Mouse (Mus musculus): ENCODE results near the gene Mepce. TPM values are rescaled to one million over a fixed set of nuclear protein-coding genes. Genes with fewer than 3 reads are reported as not detected.
"Not testable (repeated sequence)": the region's sequence is repeated elsewhere in the genome, so short reads cannot be mapped to it uniquely, and the experiment has no call there.

Gene Mepce
- 8.9 and 9.2 TPM in 2 replicates for polyA plus RNA-seq (2015; fragmentation: Nextera tagmentation; extraction: Ambion mirVana)

DNA sequence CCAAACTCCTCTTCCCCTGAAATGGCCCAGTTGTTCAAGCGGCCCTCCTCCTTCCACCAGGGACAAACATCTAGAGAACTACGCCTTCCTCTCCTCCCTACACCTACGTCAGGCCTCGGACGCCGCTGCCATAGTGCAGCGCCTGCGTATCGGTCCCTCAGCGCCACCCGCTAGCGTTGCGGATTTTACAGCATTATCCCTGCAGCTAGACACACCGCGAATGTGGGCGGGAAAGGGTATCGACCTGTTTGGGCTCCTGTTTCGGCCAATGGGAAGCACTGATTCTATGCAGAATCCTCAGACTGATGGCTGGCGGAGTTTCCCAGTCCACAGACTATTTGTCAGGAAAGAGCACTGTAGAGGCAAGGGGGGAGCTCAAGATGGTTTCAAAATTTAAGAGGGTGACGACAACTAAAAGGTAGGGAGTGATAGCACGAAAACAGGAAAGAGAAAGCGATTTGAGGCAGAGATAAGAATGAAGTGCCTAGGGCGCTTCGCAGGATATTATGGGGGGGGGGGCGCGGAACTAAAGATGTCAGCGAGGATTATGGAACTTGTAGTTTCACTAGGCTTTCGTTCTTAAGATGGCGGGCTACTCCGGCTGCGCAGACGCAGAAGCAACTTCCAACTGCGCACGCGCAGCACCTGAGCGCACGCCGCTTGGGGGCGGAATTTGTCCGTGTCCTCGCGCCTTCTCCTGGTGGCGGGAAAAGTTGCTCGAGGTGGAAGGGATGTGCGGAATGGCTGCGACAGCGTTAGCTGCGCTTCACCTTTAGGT, at the start of gene Mepce, which contains the start of gene Zcwpw1:
TSS of gene Mepce (minus strand) at position 505 of the 778 bp plus-strand sequence.
TSS of gene Zcwpw1 (plus strand) at position 648 of the 778 bp plus-strand sequence.
- no peaks in the 10 kb centered on the region for H3K9me3 ChIP-seq
- H3K4me2 ChIP-seq (replicated peaks) = peak within 1 kb of the TSS; percentile 83
- H3K4me3 ChIP-seq (replicated peaks) = peak within 1 kb of the TSS; percentile 88
- under 1% methylated on average over 48 of the region's 48 CpGs for WGBS
- no peaks in the 10 kb centered on the region for H3K27me3 ChIP-seq (replicated peaks)
- H3K9ac ChIP-seq = peak within 1 kb of the TSS; percentile 95
- H3K4me1 ChIP-seq (replicated peaks) = peaks cover 31% of the 10 kb centered on the region
- H3K36me3 ChIP-seq = peaks cover 6% of the 10 kb centered on the region
- H3K27ac ChIP-seq = peak within 1 kb of the TSS; percentile 99
- peak; percentile 70 for ATAC-seq

DNA sequence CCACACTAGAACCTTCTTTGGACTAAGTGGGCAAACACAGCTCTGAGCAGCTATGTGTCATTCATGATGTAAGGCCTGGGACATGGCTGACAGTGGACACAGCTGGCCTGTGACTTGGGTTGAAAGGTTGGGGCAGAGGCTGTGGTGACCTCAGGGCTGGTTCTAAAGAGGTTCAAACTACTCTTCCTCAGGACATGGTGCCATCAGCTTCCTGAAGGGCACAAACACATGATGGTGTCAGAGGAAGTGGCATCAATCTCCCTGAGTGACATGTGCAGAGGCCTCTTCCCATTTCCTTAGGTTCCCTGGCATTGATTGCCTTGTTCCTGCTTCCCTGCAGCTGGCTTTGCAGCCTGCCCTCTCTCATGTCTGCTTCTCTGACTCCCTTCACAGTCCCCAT, 49.7 kb upstream of the Mepce start:
- H3K36me3 ChIP-seq; H3K4me1 ChIP-seq (replicated peaks); H3K27ac ChIP-seq; H3K4me2 ChIP-seq (replicated peaks); ATAC-seq; H3K9ac ChIP-seq; H3K4me3 ChIP-seq (replicated peaks); H3K27me3 ChIP-seq (replicated peaks); H3K9me3 ChIP-seq: not testable (repeated sequence)

DNA sequence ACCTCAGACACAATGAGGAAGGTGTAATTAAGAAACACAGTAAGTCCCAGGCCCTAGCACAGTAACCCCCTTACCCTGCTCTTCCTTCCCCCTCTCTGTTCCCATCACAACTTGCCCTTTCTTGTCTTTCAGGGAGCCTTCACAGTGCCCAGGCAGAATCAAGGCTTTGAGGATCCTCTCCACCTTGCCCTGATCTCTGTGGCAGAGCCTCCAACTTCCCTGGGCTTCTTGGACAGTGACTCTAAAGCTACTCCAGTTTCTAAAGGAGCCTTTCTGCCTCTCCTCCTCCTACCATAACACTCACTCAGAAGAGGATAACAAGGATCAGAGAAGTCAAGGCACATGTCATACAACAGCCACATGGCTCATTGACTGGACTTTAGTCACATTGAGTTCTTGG, 49.2 kb upstream of the Mepce start:
- Histone ChIP-seq H3K4me1 (replicated peaks) (no peaks in the 10 kb centered on the region), H3K9ac (no peak overlapping the region), H3K4me3 (replicated peaks) (no peak overlapping the region), H3K9me3 (no peaks in the 10 kb centered on the region), H3K27me3 (replicated peaks) (no peaks in the 10 kb centered on the region), H3K4me2 (replicated peaks) (no peak overlapping the region), H3K36me3 (no peaks in the 10 kb centered on the region), H3K27ac (no peak overlapping the region)
- ATAC-seq = no peak

DNA sequence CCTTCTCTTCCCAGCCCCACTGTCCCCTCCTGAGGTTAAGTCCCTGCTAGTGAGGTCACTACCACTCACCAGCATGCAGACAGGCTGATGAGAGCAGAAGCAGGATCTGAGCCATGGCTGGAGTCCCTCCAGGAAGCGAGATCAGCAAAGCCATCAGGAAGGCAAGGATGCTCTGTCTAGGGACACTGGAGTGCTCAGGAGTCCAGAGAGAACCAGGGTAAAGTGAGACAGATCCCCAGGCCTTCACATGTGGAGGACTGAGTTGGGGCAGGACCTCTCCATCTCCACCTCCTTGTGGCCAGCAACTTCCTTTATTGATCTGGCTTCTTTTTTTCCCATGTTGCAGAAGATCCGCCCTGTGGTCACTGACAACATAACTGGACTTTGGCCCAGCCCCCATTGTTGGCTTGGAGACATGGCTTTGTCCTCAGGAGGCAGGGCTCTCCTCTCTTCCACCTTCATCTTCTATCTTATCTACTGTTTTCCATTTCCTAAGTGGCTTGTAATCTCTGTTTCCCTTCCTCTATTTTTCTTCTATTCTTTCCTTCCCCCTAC, 48.6 kb upstream of the Mepce start, which contains the start of gene Pilra:
TSS of gene Pilra (minus strand) at position 316 of the 555 bp plus-strand sequence.
- H3K9ac ChIP-seq; H3K9me3 ChIP-seq; H3K27ac ChIP-seq; H3K4me2 ChIP-seq (replicated peaks); ATAC-seq; H3K27me3 ChIP-seq (replicated peaks); H3K4me1 ChIP-seq (replicated peaks); H3K36me3 ChIP-seq; H3K4me3 ChIP-seq (replicated peaks): not testable (repeated sequence)
- 57% methylated on average over 2 of the region's 2 CpGs for WGBS

DNA sequence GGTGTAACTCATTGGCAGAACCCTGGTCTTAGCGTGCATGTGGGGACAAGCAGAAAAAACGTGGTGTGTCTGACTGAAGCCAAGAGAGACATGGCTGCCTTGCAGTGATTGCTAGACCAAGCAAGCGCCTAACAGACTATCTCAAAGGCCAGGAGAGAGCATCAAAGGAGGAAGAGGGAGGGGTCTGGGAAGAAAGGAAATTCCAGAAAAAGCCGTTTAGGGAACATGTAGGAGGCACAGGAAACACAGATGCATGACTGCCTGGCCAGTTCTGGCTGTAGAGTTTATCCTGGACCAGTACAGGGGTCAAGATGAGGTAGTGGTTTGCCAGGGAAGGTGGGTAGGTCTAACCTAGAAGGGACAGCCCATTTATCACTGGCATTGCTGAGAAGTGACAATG, 46.0 kb upstream of the Mepce start:
- no peaks in the 10 kb centered on the region for H3K36me3 ChIP-seq
- no peak overlapping the region for H3K4me2 ChIP-seq (replicated peaks)
- 56% methylated on average over 4 of the region's 4 CpGs for WGBS
- no peak overlapping the region for H3K4me3 ChIP-seq (replicated peaks)
- H3K27me3 ChIP-seq (replicated peaks) = no peaks in the 10 kb centered on the region
- H3K9me3 ChIP-seq = no peaks in the 10 kb centered on the region
- no peak overlapping the region for H3K9ac ChIP-seq
- H3K4me1 ChIP-seq (replicated peaks) = no peaks in the 10 kb centered on the region
- H3K27ac ChIP-seq = no peak overlapping the region
- ATAC-seq = no peak

DNA sequence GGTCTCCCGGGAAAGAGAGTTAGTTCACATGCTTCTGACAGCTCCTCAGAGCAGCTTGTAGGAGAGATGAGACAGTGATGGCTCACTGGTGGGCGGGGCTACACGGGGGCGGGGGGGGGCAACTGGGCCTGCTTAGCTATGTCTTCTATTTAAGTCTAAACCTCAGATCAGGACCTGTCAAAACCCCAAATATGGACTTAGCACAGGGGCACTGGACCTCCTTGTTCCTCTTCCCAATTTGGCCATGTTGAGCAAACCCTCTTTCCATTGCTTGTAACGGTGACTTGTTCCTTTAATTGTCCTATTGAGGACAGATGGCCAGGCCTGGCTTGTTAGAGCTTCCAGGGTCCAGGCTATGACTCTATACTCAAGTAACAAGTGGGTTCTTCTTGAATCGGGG, 44.1 kb upstream of the Mepce start:
- no peak for ATAC-seq
- H3K9me3 ChIP-seq = no peaks in the 10 kb centered on the region
- no peak overlapping the region for H3K9ac ChIP-seq
- no peaks in the 10 kb centered on the region for H3K36me3 ChIP-seq
- H3K27me3 ChIP-seq (replicated peaks) = no peaks in the 10 kb centered on the region
- no peak overlapping the region for H3K27ac ChIP-seq
- H3K4me2 ChIP-seq (replicated peaks) = no peak overlapping the region
- H3K4me1 ChIP-seq (replicated peaks) = no peaks in the 10 kb centered on the region
- H3K4me3 ChIP-seq (replicated peaks) = no peak overlapping the region
- 66% methylated on average over 6 of the region's 6 CpGs for WGBS

DNA sequence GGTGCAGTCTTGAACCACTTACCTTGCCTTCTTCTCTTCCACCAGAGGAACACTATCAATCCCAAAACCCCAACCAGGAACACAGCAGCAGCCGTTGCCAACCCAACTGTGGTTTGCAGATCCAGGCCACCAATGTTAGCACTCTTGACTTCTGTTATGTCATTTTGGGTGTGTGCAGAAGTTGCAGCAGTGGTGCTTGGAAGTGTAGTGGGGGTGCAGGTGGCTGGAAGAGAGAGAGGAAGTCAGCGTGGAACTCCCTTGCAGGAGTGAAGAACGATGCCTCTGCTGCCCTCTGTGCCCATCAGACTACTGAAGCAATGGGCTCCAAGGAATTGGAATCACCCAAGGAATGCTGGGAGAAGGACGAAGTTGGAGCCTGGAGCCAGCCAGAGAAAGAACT, 43.7 kb upstream of the Mepce start:
- H3K9ac ChIP-seq = no peak overlapping the region
- H3K4me1 ChIP-seq (replicated peaks) = no peaks in the 10 kb centered on the region
- H3K36me3 ChIP-seq = no peaks in the 10 kb centered on the region
- H3K27ac ChIP-seq = no peak overlapping the region
- no peak overlapping the region for H3K4me2 ChIP-seq (replicated peaks)
- 82% methylated on average over 4 of the region's 4 CpGs for WGBS
- H3K27me3 ChIP-seq (replicated peaks) = no peaks in the 10 kb centered on the region
- H3K4me3 ChIP-seq (replicated peaks) = no peak overlapping the region
- no peaks in the 10 kb centered on the region for H3K9me3 ChIP-seq
- ATAC-seq = no peak

DNA sequence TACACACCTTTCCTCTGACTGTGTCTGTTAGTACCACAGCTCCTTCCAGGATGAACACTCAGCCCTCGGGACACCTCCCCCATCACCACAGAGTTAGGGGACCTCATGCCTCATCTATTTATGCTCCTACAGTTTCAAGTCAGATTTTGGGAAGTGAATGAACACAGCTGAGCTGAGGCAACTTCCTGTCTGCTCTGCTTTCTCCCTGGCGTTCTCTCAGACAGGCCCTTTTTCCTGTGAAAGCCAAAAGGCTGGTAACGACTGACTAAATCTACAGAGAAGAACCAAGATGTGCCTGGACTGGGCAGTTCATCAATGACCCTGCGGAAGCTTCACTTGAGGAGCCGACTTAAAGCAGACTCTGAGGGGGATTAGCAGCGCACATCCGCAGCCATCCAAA, 42.8 kb upstream of the Mepce start:
- ATAC-seq = no peak
- H3K36me3 ChIP-seq = no peaks in the 10 kb centered on the region
- WGBS = 67% methylated on average over 7 of the region's 7 CpGs
- no peak overlapping the region for H3K27ac ChIP-seq
- no peaks in the 10 kb centered on the region for H3K27me3 ChIP-seq (replicated peaks)
- H3K4me2 ChIP-seq (replicated peaks) = no peak overlapping the region
- H3K9ac ChIP-seq = no peak overlapping the region
- H3K9me3 ChIP-seq = no peaks in the 10 kb centered on the region
- no peaks in the 10 kb centered on the region for H3K4me1 ChIP-seq (replicated peaks)
- no peak overlapping the region for H3K4me3 ChIP-seq (replicated peaks)

DNA sequence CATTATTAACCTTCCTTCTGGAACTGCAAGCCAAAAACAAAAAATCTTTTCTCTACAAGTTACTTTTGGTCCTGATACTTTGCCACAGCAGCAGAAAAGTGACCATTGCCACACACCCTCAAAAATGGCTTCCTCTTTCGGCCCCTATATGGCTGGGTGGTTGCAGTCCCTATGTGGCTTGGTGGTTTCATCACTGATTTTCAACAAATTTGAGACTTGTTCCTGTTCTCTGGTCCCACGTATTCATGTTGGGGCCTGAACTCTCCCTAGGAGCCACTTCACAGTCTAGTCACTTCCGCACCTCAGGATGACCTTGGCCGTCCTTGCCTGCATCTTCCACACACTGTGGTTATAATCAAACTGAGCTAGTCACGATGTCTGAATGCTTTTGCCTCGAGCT, 41.2 kb upstream of the Mepce start:
- Histone ChIP-seq H3K27ac (no peak overlapping the region), H3K9me3 (no peaks in the 10 kb centered on the region), H3K4me2 (replicated peaks) (no peak overlapping the region), H3K4me1 (replicated peaks) (no peaks in the 10 kb centered on the region), H3K27me3 (replicated peaks) (no peaks in the 10 kb centered on the region), H3K9ac (no peak overlapping the region), H3K4me3 (replicated peaks) (no peak overlapping the region), H3K36me3 (no peaks in the 10 kb centered on the region)
- WGBS = 79% methylated on average over 6 of the region's 6 CpGs
- ATAC-seq = no peak

DNA sequence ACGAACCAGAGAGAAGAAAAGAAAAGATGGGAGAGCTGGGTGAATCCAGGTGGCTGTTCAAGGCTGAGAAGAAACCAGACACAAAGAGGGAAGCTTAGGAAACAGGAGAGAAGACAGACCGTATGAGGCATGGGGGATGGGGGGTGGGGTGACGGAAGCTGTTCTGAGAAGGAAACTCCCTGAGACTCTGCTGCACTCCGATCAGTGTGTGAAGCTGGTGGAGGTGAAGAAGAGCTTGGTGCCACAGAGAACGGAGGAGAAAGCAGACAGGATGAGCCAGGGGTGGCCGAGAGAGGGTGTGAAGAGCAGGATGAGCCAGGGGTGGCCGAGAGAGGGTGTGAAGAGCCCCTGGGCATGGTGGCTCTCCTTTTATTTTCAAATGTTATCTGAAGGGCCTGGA, 39.0 kb upstream of the Mepce start:
- Histone ChIP-seq H3K27me3 (replicated peaks) (no peaks in the 10 kb centered on the region), H3K9ac (no peak overlapping the region), H3K4me3 (replicated peaks) (no peak overlapping the region), H3K4me2 (replicated peaks) (no peak overlapping the region), H3K4me1 (replicated peaks) (no peaks in the 10 kb centered on the region), H3K27ac (no peak overlapping the region), H3K36me3 (no peaks in the 10 kb centered on the region), H3K9me3 (no peaks in the 10 kb centered on the region)
- 50% methylated on average over 7 of the region's 7 CpGs for WGBS
- no peak for ATAC-seq

DNA sequence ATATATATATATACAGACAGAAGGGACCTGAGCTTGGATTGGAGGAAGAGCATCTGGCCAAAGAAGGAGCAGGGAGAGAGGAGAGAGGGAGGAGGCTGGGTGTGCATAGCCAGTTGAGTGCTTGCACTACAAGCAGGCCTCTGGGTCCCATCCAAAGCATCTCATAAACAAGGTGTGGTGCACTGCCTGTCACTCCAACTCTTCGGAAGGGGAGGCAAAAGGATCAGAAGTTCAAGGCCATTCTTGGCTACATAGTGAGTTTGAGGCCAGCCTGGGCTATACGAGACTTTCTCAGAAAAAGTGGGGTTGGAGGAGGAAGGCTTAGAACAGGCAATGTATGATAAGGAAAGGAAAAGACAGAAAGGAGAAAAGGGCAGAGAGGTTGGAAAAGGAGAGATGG, 38.5 kb upstream of the Mepce start:
- Histone ChIP-seq H3K27ac (no peak overlapping the region), H3K4me1 (replicated peaks) (no peaks in the 10 kb centered on the region), H3K36me3 (no peaks in the 10 kb centered on the region), H3K9me3 (no peaks in the 10 kb centered on the region), H3K9ac (no peak overlapping the region), H3K4me3 (replicated peaks) (no peak overlapping the region), H3K4me2 (replicated peaks) (no peak overlapping the region), H3K27me3 (replicated peaks) (no peaks in the 10 kb centered on the region)
- no peak for ATAC-seq
- 78% methylated on average over 2 of the region's 2 CpGs for WGBS

DNA sequence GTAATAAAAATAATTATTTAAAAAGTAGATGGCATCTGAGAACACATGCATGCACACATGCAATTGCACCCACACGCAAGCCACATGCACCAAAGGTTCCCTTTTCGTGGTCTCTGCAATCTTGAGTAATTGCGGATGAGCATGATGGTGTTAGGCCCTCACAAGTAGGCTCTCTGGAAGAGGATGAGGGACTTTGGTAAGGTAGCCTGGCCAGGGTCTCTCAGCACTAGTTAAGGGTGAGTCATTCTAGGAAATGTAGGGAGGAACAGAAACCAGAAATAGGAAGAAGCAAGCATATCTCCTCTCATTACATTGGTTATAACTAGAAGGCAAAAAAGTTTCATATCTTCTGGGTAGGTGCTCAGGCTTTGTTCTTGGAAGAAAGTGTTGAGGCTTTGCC, 37.6 kb upstream of the Mepce start:
- H3K36me3 ChIP-seq = no peaks in the 10 kb centered on the region
- WGBS = 90% methylated on average over 3 of the region's 3 CpGs
- no peak overlapping the region for H3K4me3 ChIP-seq (replicated peaks)
- H3K4me2 ChIP-seq (replicated peaks) = no peak overlapping the region
- no peaks in the 10 kb centered on the region for H3K9me3 ChIP-seq
- H3K9ac ChIP-seq = no peak overlapping the region
- no peaks in the 10 kb centered on the region for H3K4me1 ChIP-seq (replicated peaks)
- no peak for ATAC-seq
- H3K27me3 ChIP-seq (replicated peaks) = no peaks in the 10 kb centered on the region
- H3K27ac ChIP-seq = no peak overlapping the region

DNA sequence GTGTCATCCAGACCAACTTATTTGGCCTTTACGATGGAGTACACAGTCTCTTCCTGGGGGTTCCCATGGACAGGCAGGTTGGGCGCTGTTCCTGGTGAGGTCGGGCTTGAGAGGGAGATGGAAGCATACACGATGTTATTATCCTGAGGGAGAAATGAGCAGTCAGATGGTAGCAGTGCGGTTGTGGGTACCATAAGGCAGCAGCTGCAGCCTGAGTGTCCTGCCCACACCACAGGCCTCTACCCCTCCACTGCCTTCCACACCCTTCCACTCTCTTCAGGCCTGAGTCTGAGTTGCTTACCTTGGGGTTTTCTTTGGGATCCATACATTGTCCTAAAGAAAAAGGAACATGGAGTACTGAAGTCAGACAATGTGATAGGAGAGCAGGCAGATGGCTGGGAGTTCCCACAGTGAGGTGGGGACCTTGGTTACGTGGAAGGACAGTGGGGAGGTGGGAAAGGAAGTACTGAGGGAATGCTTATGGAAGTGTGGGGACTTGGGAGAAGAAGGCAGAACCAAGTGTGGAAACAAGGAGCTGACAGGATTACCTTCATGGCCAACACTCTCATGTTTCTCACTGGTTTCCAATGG, 36.1 kb upstream of the Mepce start:
- H3K27me3 ChIP-seq (replicated peaks) = no peaks in the 10 kb centered on the region
- no peak overlapping the region for H3K9ac ChIP-seq
- no peaks in the 10 kb centered on the region for H3K9me3 ChIP-seq
- no peak for ATAC-seq
- 84% methylated on average over 6 of the region's 6 CpGs for WGBS
- H3K4me2 ChIP-seq (replicated peaks) = no peak overlapping the region
- H3K36me3 ChIP-seq = no peaks in the 10 kb centered on the region
- H3K4me3 ChIP-seq (replicated peaks) = no peak overlapping the region
- H3K27ac ChIP-seq = no peak overlapping the region
- no peaks in the 10 kb centered on the region for H3K4me1 ChIP-seq (replicated peaks)

Data from intestine, embryonic 15.5 days (tissue).